Mouse (Mus musculus): Measurements from ENCODE around the gene Fbxo34.
"Not testable (repeated sequence)": the region's sequence is repeated elsewhere in the genome, so short reads cannot be mapped to it uniquely, and the experiment has no call there.

GRCm38 (mm10) chr14:47570549-47570948, 120.3 kb downstream of the Fbxo34 start, which contains the start of gene Atg14:
- not testable (repeated sequence) for TF ChIP-seq CTCF (IDR thresholded peaks at IDR 0.05; ENCODE audit: low read depth, low read length); POLR2A (IDR thresholded peaks at IDR 0.05; ENCODE audit: extremely low read depth, insufficient read depth, low read length)
